Mouse (Mus musculus) liver, adult 2 months (tissue): ENCODE measurements around the gene Lrch1. TPM values are rescaled to one million over a fixed set of nuclear protein-coding genes. Genes with fewer than 3 reads are reported as not detected.

Source experiments
- DNase-seq: peaks from one replicate; pipeline ENCODE4 v3.0.0-alpha.2; 2011; ENCODE audit warnings: low read depth, low spot score; ENCODE audit errors: extremely low read depth
- H3K27ac ChIP-seq: fragments of 200-500 bp; replicated peaks from 2 replicates; pipeline ENCODE4 v1.5.1; 2012; ENCODE audit warnings: low read depth, mild to moderate bottlenecking, control low read depth, inconsistent platforms, low read length; ENCODE audit not compliant: insufficient read depth
- H3K27me3 ChIP-seq: fragments of 200-500 bp; 2 replicates; pipeline ENCODE4 v1.6.1; 2012; ENCODE audit warnings: mild to moderate bottlenecking, moderate library complexity, low read length, inconsistent platforms; ENCODE audit not compliant: control insufficient read depth, insufficient read depth
- H3K36me3 ChIP-seq: fragments of 200-500 bp; 2 replicates; pipeline ENCODE4 v1.6.1; 2012; ENCODE audit warnings: low read length, inconsistent platforms; ENCODE audit not compliant: control insufficient read depth, insufficient read depth
- H3K4me1 ChIP-seq: fragments of 200-500 bp; 2 replicates; pipeline ENCODE4 v1.6.1; 2011; ENCODE audit warnings: low read length; ENCODE audit not compliant: control insufficient read depth, insufficient read depth
- H3K4me3 ChIP-seq: fragments of 200-500 bp; 2 replicates; pipeline ENCODE4 v1.5.1; 2011; ENCODE audit warnings: low read depth, mild to moderate bottlenecking, control low read depth, low read length, moderate library complexity; ENCODE audit not compliant: insufficient read depth
- H3K79me2 ChIP-seq: fragments of 200-500 bp; 2 replicates; pipeline ENCODE4 v1.6.1; 2012; ENCODE audit warnings: inconsistent platforms, mild to moderate bottlenecking, low read length, moderate library complexity; ENCODE audit not compliant: control insufficient read depth, insufficient read depth
- H3K9ac ChIP-seq: fragments of 200-500 bp; 2 replicates; pipeline ENCODE4 v1.6.1; 2012; ENCODE audit warnings: low read depth, mild to moderate bottlenecking, control low read depth, inconsistent platforms, low read length
- CTCF ChIP-seq: fragments of 200-500 bp; IDR thresholded peaks from 2 replicates; pipeline ENCODE4 v1.5.1; 2011; ENCODE audit warnings: low read depth, low read length, control low read depth
- POLR2A ChIP-seq: fragments of 200-500 bp; IDR thresholded peaks from 2 replicates; pipeline ENCODE4 v1.6.1; 2011; ENCODE audit warnings: low read length, control low read depth; ENCODE audit not compliant: insufficient read depth; ENCODE audit errors: extremely low read depth
- WGBS: fragments of 180-500 bp; shearing (Covaris S2); methylation state at CpG from one replicate; pipeline ENCODE4 v1.1.7; 2018; 5-methylcytosine and 5-hydroxymethylcytosine counted together
- polyA plus RNA-seq: library from polyadenylated mRNA; depleted of rRNA; stranded (reverse); fragments of >200 nt; gene quantifications from 2 replicates; pipeline ENCODE4 v1.2.3, GENCODE M21; 2012
- total RNA-seq: library from RNA; depleted of rRNA; stranded (reverse); fragments of >200 nt; gene quantifications from 2 replicates; pipeline ENCODE4 v1.2.3, GENCODE M21; 2014

Lrch1 gene
- total and polyA plus RNA-seq, 2 experiments, result 2.7 to 6.5 TPM

DNA sequence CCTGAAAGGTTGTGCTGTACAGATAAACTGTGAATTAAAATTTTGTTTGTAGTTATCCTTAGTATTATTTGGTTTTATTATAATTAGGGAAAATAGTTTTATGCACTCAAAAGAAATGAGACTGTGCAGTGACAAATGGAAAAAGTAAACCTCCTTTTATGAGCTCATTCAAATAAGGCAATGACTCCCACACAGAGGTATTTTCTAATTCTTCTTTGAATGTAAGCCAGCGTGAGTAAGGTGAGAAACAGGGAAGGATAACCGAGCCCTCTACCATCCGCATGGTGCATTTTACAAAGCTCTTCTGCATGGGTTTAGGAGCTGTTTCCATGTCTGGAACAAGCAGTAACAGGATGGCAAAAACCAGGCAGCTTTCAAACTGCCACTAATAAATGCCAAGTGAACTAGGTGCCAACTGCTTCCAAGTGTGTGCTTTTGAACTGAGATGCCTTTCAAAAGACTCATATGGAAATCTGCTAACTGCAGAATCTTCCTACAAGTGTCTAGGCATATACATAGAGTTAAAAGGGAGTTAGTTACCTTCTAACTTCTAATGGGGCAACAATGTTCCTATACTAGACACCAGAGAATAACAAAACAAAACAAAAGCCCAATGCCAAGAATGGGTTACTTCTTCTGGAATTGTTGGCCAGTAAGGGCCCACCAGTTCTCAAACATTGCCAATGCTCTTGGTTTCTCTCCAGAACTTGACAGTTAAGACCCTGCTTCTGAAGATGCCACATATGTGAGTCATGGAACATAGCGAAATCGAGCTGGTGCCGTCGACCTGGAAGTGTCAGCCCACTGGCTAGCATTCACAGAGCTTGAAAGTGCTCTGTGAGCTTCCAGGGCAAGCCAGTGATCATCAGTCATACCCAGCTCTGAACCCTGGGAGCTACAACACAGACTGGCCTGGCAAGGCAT, 124.7 kb downstream of the Lrch1 start:
- WGBS, result 89% methylated on average over 7 of the region's 7 CpGs
- TF ChIP-seq POLR2A (no peak), CTCF (no peak)
- DNase-seq, result no peak

DNA sequence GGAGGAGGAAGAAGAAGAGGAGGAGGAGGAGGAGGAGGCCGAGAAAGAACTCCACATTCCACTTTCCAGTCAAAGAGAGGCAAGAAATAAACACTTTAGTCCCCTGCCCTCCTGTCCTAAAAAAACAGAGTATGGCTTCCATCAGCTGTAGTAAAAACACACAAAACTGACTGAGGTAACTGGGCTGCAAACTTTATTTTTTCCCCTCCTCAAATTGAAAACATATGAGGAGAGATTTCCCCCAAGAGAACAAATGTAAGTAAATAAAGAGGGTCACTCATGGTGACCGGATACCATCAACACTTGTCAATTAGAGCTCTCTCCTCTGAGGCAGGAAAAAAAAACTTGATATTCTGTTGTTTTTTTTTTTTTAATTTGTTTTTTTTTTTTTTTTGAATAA, 125.6 kb downstream of the Lrch1 start:
- WGBS, result 86% methylated on average over 2 of the region's 2 CpGs
- TF ChIP-seq POLR2A (no peak), CTCF (no peak)

More for the DNA sequence above, 124.7 kb downstream of the Lrch1 start:
- H3K4me3 ChIP-seq, result no peak overlapping the region
- H3K9ac ChIP-seq, result no peak overlapping the region
- H3K4me1 ChIP-seq, result no peaks in the 10 kb centered on the region
- no peaks in the 10 kb centered on the region for H3K79me2 ChIP-seq
- no peaks in the 10 kb centered on the region for H3K27me3 ChIP-seq
- peaks cover 8% of the 10 kb centered on the region for H3K36me3 ChIP-seq
- H3K27ac ChIP-seq, result no peak overlapping the region

DNA sequence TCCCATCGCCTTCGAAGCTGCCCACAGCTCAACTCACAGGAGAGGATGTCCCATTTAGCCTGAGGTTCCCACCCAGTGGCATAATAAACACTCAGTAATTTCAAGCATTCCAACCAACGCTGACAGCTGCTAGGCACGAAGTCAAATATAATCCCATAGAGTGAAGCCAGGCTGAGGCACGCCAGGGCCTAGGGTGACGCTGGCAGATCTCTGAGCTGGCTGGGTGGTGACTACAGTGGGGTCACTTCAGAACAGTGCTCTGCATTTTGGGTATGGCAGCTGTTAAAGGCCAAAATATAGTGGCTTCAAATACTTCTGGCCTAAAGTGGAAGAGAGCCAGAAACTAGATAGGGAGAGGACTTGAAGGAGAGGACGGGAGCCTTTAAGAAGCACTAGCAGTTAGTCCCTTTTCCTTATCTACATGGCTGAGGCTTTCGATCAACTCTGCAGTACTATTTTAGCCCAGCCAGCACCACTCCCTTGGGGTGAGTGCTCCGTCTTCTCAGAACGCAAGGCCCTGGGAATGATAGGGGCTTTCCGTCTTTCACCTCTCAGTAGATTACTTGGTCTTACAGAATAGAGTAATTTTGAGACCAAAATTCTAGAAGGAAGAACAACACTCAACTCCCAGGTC, 127.4 kb downstream of the Lrch1 start:
- Histone ChIP-seq H3K36me3 (peaks cover 11% of the 10 kb centered on the region), H3K27ac (no peak overlapping the region), H3K27me3 (no peaks in the 10 kb centered on the region), H3K4me3 (no peak overlapping the region), H3K9ac (no peak overlapping the region), H3K79me2 (no peaks in the 10 kb centered on the region), H3K4me1 (no peaks in the 10 kb centered on the region)
- WGBS, result 86% methylated on average over 11 of the region's 11 CpGs
- TF ChIP-seq POLR2A (no peak), CTCF (no peak)
- DNase-seq, result peak; percentile 9

More for the DNA sequence above, 125.6 kb downstream of the Lrch1 start:
- H3K27ac ChIP-seq, result no peak overlapping the region
- H3K36me3 ChIP-seq, result peaks cover 8% of the 10 kb centered on the region
- no peaks in the 10 kb centered on the region for H3K4me1 ChIP-seq
- H3K9ac ChIP-seq, result no peak overlapping the region
- no peak overlapping the region for H3K4me3 ChIP-seq
- no peaks in the 10 kb centered on the region for H3K27me3 ChIP-seq
- DNase-seq, result no peak
- no peaks in the 10 kb centered on the region for H3K79me2 ChIP-seq

DNA sequence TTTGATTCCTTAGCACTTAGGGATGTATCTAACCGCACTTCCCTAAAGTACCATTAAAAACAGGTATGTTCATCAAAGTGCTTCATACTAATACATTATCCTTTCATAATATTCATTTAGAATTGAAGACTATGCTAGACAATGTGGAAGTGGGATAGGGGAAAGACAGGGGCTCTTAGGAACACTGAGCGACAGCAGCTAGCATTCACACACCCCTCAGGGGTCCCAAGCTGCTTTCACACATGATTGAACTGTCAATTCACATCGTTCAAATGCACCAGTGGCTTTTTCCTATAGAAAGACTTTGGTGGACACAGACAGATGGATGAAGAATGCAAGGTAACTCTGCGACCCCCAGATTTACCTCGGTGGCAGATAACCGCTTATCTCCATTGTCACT, 131.0 kb downstream of the Lrch1 start:
- Histone ChIP-seq H3K79me2 (no peaks in the 10 kb centered on the region), H3K27me3 (no peaks in the 10 kb centered on the region), H3K27ac (no peak overlapping the region), H3K9ac (no peak overlapping the region), H3K36me3 (peaks cover 11% of the 10 kb centered on the region), H3K4me3 (no peak overlapping the region), H3K4me1 (no peaks in the 10 kb centered on the region)
- no peak for DNase-seq
- no peak for TF ChIP-seq POLR2A
- TF ChIP-seq CTCF, result no peak
- 86% methylated on average over 6 of the region's 6 CpGs for WGBS

DNA sequence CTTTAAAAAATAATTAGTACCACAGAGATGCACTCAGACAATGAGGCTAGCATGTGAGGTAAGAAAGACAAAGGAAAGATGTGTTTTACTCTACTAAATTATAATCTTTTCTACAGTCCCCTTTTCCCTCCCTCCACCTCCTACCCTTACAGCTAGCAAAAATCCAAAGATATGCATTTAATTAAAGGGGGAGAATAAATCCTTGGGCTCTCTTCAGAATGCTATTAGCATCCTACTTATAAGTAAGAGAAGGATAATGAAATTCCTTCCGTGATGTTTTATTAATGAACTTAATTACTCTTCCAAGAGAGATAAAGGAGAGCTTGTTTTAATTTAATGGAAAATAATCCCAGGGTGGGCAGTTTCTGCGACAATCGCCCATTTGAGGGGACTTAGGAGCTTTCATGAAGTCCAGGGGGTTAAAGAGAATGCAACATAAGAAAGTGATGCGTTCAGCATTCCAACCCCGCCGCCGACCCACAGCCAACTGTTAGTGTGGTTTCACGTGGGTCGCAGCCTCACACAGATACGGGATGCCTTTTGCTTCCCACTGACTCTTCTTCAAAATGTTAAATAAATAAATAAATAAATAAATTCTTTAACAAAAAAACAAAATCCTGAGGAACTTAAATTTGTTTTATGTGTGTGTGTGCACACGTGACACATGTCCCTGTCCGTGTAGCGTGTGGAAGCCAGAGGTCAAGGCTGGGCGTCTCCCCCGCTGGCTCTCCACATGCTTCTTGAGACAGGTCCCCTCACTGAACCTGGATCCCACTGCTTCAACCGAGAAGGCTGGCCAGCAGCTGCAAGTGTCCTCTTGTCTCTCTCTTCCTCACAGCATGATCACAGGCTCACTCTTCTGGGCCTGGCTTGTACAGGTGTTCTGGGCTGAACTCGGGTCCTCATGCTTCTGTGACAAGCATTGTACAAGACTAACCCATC, 132.6 kb downstream of the Lrch1 start:
- no peak for DNase-seq
- Histone ChIP-seq H3K4me3 (no peak overlapping the region), H3K27ac (no peak overlapping the region), H3K4me1 (no peaks in the 10 kb centered on the region), H3K36me3 (peaks cover 25% of the 10 kb centered on the region), H3K79me2 (no peaks in the 10 kb centered on the region), H3K27me3 (no peaks in the 10 kb centered on the region), H3K9ac (no peak overlapping the region)
- TF ChIP-seq CTCF, result no peak
- 95% methylated on average over 17 of the region's 17 CpGs for WGBS
